Mouse (Mus musculus): ENCODE results near the gene Igf1. TPM values are rescaled to one million over a fixed set of nuclear protein-coding genes. Genes with fewer than 3 reads are reported as not detected.

The Igf1 gene
- polyA plus RNA-seq (2016; fragmentation: Nextera tagmentation; extraction: Ambion mirVana) = 38.0 and 48.9 TPM in 2 replicates

DNA sequence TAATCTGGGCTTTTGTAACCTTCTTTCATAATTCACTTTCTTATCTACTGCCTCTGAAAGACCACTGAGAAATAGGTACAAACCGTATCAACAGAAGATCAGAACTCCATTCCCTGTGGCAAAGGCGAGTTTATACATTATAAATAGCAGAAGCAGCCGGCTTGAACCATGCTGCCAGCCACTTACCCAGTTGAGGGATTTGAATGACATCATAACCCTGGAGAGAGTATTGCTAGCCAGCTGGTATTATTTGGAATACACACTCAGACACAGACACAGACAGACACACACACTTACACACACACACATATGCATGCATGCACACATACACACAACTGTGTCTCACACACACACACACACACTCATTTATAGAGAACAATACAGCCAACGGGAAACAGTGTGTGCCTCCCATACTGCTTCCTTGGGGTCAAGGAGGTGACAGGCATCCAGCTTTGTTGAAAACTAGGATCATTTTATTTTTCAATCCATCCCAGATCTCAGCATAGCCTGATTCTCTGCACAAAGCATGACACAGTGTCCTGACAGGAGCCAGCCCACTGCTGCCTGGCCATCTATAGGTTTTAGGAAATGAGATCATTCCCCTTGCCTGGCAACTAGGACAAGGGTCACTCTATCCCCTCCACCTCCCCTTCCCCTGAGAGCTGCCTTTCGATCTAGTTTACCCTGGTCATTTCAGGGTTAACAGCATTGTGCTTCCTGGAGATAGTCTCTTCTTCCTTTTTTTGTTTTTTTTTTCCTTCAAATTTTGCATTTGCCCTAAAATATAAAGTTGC is at the start of gene Igf1:
Gene Igf1 (plus strand): TSS at position 253 of the 794 bp plus-strand sequence.
- Histone ChIP-seq H3K4me3 (peak within 1 kb of the TSS; percentile 62), H3K4me1 (peaks cover 84% of the 10 kb centered on the region), H3K27me3 (replicated peaks; ENCODE audit: low read depth, poor library complexity, severe bottlenecking) (no peaks in the 10 kb centered on the region), H3K36me3 (replicated peaks) (no peaks in the 10 kb centered on the region), H3K9me3 (no peaks in the 10 kb centered on the region), H3K27ac (replicated peaks) (peak within 1 kb of the TSS; percentile 91)
- peak; percentile 30 for DNase-seq (ENCODE audit: low spot score)
- 45% methylated on average over 5 of the region's 5 CpGs for WGBS

DNA sequence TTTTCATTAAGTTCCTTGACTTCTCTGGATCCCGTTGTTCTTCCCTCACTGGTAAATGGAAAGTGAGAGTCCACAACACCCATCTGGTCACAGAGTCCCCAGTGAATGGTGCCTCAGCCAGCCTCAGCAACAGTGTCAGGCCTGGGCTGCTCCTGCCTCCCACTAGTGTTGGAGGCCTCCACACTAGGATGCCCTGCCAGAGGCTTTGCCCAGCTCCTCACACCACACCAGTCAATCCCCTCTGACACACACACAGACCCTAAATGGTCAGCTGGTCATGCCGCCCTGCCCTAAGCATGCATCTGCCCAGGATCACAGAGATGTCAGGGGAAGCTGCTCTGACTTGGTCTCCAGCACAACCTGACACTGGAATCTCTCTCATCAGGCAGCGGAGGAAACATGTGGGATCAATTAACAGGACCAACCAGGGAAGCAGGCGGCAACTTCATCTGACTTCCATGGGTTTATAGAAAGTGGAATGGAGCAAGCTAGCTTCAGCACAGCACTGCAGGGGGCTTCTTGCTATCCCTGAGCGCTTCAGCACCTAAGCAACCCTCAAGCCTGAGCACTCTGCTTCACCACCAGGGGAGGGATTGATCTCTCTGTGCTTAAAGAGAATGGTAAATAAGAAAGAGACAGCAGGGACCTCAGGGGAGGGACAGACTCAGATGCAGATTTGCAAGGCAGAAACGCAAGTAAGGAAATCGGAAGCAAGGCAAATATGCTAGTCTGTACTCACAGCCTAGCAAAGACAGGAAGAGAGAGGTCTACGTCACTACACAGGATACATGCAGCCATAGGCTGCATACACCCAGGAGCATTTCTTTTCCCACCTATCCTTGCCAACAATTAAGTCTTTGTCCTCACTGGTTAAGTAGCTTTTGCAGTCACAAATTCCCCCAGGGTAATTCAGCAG is 45.6 kb upstream of the Igf1 start:
- DNase-seq (ENCODE audit: low spot score) = peak; percentile 80
- Histone ChIP-seq H3K9me3 (no peaks in the 10 kb centered on the region), H3K4me3 (peak overlapping the region; percentile 41), H3K27me3 (replicated peaks; ENCODE audit: low read depth, poor library complexity, severe bottlenecking) (no peaks in the 10 kb centered on the region), H3K27ac (replicated peaks) (peak overlapping the region; percentile 84), H3K36me3 (replicated peaks) (no peaks in the 10 kb centered on the region), H3K4me1 (peaks cover 29% of the 10 kb centered on the region)
- WGBS = 9% methylated on average over 8 of the region's 8 CpGs

DNA sequence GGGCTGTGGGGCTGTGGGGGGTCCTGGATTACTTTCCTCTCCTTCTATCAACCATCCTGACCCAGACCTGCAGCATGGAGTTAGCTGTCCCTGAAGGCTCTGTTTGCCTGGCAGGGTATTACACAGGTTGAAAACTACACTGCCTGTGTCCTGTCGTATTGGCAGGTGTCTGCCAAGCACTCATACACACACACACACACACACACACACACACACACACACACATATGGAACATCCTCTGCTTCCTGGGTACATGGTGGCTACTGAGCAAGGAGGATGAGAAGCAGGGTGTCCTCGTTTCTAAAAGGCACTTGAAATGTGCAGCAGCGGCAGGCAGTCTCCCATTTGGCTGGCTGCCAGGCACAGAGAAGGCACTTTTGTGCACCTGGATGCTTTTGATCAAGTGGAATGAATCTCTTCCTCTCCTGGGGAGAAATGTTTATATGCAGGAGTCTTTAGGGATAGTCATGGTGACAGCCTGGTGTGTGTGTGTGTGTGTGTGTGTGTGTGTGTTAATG is 44.9 kb upstream of the Igf1 start:
- Histone ChIP-seq H3K27me3 (replicated peaks; ENCODE audit: low read depth, poor library complexity, severe bottlenecking) (no peaks in the 10 kb centered on the region), H3K4me1 (peaks cover 29% of the 10 kb centered on the region), H3K36me3 (replicated peaks) (no peaks in the 10 kb centered on the region), H3K9me3 (no peaks in the 10 kb centered on the region), H3K4me3 (peak overlapping the region; percentile 41), H3K27ac (replicated peaks) (peak overlapping the region; percentile 84)
- 5% methylated on average over 3 of the region's 3 CpGs for WGBS
- peak; percentile 47 for DNase-seq (ENCODE audit: low spot score)

DNA sequence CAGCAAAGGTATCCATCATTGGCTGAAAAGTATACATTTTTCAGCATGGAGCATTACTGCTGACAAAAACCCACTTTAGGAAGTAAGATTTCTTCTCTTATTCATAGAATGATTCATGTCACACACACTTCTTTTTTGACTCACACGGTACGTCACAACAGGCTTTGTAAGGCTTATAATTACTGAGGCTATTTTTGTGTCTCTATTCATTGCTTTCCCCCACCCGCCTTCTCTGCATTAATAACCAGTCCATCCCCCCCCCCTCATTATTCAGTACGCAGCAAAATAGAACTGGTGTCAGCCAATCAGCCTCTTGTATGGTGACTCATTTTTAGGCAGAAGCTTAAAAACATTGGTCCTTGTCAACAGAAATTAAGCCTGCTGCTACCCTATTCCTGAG is 41.2 kb upstream of the Igf1 start:
- no peaks in the 10 kb centered on the region for H3K27me3 ChIP-seq (replicated peaks; ENCODE audit: low read depth, poor library complexity, severe bottlenecking)
- no peak for DNase-seq (ENCODE audit: low spot score)
- no peak overlapping the region for H3K27ac ChIP-seq (replicated peaks)
- H3K4me3 ChIP-seq = no peak overlapping the region
- WGBS = 84% methylated on average over 4 of the region's 4 CpGs
- no peaks in the 10 kb centered on the region for H3K36me3 ChIP-seq (replicated peaks)
- peaks cover 20% of the 10 kb centered on the region for H3K4me1 ChIP-seq
- no peaks in the 10 kb centered on the region for H3K9me3 ChIP-seq

DNA sequence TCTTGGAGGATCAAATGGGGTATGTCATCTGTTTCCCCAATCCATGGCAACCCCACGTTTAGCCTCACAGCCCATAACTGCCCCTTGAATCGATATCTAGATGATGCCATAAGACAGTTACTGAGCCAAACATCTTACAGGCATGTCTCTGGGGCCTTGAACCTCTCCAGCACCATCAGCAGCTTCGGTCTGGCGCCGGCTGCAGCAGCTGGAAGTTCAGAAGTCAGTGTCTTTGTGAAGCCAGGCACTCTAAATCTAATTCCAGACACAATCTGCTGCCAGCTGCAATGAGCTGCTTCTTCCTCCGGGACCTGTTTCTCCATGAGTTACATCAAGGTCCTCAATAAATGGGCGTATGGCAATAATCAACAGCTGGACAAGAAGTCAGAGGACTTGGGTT is 40.3 kb upstream of the Igf1 start:
- 88% methylated on average over 7 of the region's 7 CpGs for WGBS
- H3K4me3 ChIP-seq = no peak overlapping the region
- no peaks in the 10 kb centered on the region for H3K36me3 ChIP-seq (replicated peaks)
- H3K9me3 ChIP-seq = no peaks in the 10 kb centered on the region
- no peaks in the 10 kb centered on the region for H3K27me3 ChIP-seq (replicated peaks; ENCODE audit: low read depth, poor library complexity, severe bottlenecking)
- peaks cover 11% of the 10 kb centered on the region for H3K4me1 ChIP-seq
- H3K27ac ChIP-seq (replicated peaks) = no peak overlapping the region
- no peak for DNase-seq (ENCODE audit: low spot score)

DNA sequence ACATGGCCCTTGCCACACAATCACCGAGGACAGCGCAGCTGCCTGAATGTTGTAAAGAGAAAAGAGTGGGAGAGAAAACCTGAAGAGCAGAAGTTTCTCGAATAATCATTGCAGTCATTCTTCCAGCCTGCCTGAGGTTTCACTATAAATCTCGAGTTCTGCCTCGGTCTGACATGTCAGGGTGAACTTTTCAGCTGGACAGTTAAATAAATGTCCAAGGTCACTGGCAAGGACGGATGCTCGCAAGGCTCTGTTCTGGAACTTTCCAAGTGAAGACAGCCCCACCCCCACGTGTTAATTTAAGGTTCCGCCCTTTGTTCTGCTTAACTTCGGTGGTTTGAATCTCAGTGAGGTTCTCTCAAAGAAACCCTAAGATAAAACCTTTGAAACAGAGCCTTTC is 36.2 kb upstream of the Igf1 start:
- H3K4me1 ChIP-seq = no peaks in the 10 kb centered on the region
- H3K27me3 ChIP-seq (replicated peaks; ENCODE audit: low read depth, poor library complexity, severe bottlenecking) = no peaks in the 10 kb centered on the region
- no peaks in the 10 kb centered on the region for H3K36me3 ChIP-seq (replicated peaks)
- DNase-seq (ENCODE audit: low spot score) = no peak
- H3K9me3 ChIP-seq = no peaks in the 10 kb centered on the region
- WGBS = 81% methylated on average over 10 of the region's 10 CpGs
- no peak overlapping the region for H3K27ac ChIP-seq (replicated peaks)
- no peak overlapping the region for H3K4me3 ChIP-seq

DNA sequence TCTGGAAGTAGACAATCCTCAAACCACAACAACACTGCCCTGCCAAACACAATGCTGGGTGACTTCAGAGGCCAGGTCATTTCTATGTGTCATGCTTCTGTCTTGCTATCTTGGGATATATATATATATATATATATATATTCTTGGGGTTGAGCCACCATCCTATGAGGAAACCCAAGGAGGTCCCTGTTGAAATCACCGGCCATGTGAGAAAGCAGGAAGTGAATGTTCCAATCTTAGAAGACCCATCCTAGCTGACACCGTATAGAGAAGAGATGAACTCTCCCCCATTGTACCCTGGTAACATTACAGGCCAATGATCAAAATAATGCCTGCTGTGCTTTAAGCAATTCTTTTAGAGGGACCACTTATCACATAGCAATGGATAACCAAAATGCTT is 28.1 kb upstream of the Igf1 start:
- H3K36me3 ChIP-seq (replicated peaks) = no peaks in the 10 kb centered on the region
- no peak overlapping the region for H3K4me3 ChIP-seq
- H3K4me1 ChIP-seq = no peaks in the 10 kb centered on the region
- no peak overlapping the region for H3K27ac ChIP-seq (replicated peaks)
- H3K27me3 ChIP-seq (replicated peaks; ENCODE audit: low read depth, poor library complexity, severe bottlenecking) = no peaks in the 10 kb centered on the region
- no peak for DNase-seq (ENCODE audit: low spot score)
- 91% methylated on average over 2 of the region's 2 CpGs for WGBS
- H3K9me3 ChIP-seq = no peaks in the 10 kb centered on the region

DNA sequence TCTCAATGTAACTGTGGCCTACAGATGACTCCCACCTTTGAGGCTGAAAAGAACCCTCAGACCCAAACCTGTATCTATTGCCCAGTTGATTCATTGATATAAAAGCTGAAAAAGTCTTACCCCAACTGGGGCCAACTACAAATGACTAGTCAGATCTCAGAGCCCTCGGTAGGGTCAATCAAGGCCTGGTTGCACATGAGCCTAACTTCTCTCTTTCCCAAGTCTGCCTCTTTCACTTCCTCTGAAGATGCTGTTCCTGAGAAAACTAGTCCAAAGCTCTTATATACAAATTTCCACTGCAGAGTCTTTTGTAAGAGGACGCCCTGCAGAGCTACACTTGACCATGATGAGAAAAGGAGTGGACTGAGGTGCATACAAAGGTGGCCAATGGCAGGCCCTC is 27.4 kb upstream of the Igf1 start:
- DNase-seq (ENCODE audit: low spot score) = no peak
- Histone ChIP-seq H3K9me3 (no peaks in the 10 kb centered on the region), H3K4me3 (no peak overlapping the region), H3K36me3 (replicated peaks) (no peaks in the 10 kb centered on the region), H3K27me3 (replicated peaks; ENCODE audit: low read depth, poor library complexity, severe bottlenecking) (no peaks in the 10 kb centered on the region), H3K4me1 (no peaks in the 10 kb centered on the region), H3K27ac (replicated peaks) (no peak overlapping the region)
- WGBS = 89% methylated on average over 2 of the region's 2 CpGs

DNA sequence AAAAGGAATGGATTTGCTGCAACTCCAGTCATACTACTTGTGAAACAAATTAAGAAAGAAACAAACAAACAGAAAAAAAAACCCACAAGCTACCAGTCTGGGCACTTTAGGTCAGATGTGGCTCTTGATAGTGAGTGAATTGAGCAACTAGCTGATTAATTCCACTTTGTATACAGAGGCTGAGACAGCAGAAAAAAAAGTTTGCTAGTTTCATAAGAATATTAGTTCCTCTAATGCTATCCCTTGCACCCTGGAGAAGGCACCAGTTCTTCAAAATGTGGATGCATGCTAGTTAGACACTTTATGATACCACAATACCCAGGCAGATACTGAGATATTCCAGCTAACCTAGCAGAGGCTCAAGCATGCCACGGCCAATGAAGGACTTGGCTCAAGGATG is 26.0 kb upstream of the Igf1 start:
- H3K36me3 ChIP-seq (replicated peaks) = no peaks in the 10 kb centered on the region
- no peak overlapping the region for H3K4me3 ChIP-seq
- H3K27me3 ChIP-seq (replicated peaks; ENCODE audit: low read depth, poor library complexity, severe bottlenecking) = no peaks in the 10 kb centered on the region
- H3K27ac ChIP-seq (replicated peaks) = no peak overlapping the region
- no peak for DNase-seq (ENCODE audit: low spot score)
- no peaks in the 10 kb centered on the region for H3K4me1 ChIP-seq
- no peaks in the 10 kb centered on the region for H3K9me3 ChIP-seq
- WGBS = 86% methylated on average over 1 of the region's 1 CpGs

DNA sequence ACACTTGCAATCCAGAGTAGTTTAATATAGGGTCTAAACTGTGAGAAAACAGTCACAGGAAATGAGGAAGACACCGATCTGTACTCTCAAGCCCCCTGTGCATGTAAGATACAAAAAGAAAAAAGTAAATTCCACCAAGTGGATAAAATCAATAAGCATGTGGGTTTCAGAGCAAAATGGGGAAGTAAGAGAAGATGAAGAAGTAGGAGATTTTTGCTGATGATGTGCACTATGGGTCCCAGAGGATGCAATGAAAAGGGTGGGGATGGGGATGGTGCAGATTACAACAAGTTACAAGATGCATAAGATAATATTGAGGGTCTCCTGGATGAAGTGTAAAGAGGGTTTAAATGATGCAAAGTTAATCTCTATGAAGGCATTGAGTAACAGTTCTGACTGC is 18.6 kb upstream of the Igf1 start:
- Histone ChIP-seq H3K27ac (replicated peaks) (no peak overlapping the region), H3K36me3 (replicated peaks) (no peaks in the 10 kb centered on the region), H3K4me1 (peaks cover 5% of the 10 kb centered on the region; the same call in 1 of the 2 replicates), H3K27me3 (replicated peaks; ENCODE audit: low read depth, poor library complexity, severe bottlenecking) (no peaks in the 10 kb centered on the region), H3K9me3 (no peaks in the 10 kb centered on the region), H3K4me3 (no peak overlapping the region)
- WGBS = 85% methylated on average over 1 of the region's 1 CpGs
- no peak for DNase-seq (ENCODE audit: low spot score)

DNA sequence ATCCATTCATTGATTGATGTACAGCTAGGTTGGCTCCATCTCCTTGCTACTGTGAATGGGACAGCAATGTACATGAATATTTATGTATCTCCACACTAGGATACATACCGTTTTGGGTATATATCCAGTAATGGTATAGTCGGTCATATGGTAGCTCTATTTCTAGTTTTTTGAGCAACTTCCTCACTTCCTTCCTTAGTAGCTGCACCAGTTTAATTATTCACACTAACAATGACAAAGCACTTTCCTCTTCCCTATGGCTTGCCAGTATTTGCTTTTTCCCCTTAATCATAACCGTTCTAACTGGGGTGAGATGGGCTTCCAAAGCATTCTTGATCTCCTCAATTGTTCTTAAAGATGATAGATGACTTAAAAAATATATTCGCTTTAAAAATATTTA is 15.6 kb upstream of the Igf1 start:
- Histone ChIP-seq H3K27ac (replicated peaks) (no peak overlapping the region), H3K4me1 (peaks cover 13% of the 10 kb centered on the region), H3K36me3 (replicated peaks) (no peaks in the 10 kb centered on the region), H3K27me3 (replicated peaks; ENCODE audit: low read depth, poor library complexity, severe bottlenecking) (no peaks in the 10 kb centered on the region), H3K4me3 (no peak overlapping the region), H3K9me3 (no peaks in the 10 kb centered on the region)
- WGBS = 87% methylated on average over 4 of the region's 4 CpGs
- no peak for DNase-seq (ENCODE audit: low spot score)

DNA sequence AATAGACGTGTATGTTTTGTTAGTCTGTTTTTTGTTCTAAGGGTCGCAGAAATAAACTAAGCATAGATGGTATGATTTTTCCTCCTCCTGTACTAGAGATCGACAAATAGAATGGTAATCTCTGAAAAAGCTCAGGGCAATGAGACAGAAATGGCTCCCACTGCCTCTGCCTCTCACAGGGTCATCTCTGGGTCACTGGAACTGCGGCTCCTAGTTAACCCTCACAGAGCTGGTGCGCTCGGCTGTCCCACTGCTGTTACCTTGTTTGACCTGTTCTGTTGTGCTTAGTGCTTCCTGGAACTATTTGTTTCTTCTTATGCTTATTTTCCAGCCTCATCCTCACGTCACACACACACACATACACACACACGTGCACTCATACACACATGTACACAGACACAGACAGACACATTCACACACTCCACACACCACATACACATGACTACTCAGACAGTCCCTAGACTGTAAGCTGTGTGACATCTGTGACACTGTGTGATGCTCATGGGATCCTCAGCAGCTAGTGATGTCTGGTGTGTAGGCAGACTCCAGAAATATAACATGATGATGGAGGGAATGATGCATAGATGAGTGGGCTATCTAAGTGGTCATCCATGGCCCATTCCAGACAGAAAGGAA is 13.0 kb upstream of the Igf1 start:
- Histone ChIP-seq H3K36me3 (replicated peaks) (no peaks in the 10 kb centered on the region), H3K4me3 (no peak overlapping the region), H3K27me3 (replicated peaks; ENCODE audit: low read depth, poor library complexity, severe bottlenecking) (no peaks in the 10 kb centered on the region), H3K27ac (replicated peaks) (no peak overlapping the region; the same call in 1 of the 2 replicates), H3K4me1 (peaks cover 22% of the 10 kb centered on the region), H3K9me3 (no peaks in the 10 kb centered on the region)
- WGBS = 41% methylated on average over 8 of the region's 8 CpGs
- no peak for DNase-seq (ENCODE audit: low spot score)

Data from embryonic facial prominence, embryonic 10.5 days (tissue).